Mouse (Mus musculus): ENCODE results near the gene Cyp2c40.
"Not testable (repeated sequence)": the region's sequence is repeated elsewhere in the genome, so short reads cannot be mapped to it uniquely, and the experiment has no call there.

The Cyp2c40 gene

GRCm38 (mm10) chr19:39812714-39813113 lies at the start of gene Cyp2c40:
Gene Cyp2c40, minus strand, starts transcription at chr19:39812814.
- DNase-seq: not testable (repeated sequence)

GRCm38 (mm10) chr19:39820931-39821330 lies 8.3 kb upstream of the Cyp2c40 start:
- peak in 1 of 2 experiments; percentile 69 for DNase-seq

GRCm38 (mm10) chr19:39816400-39816799 lies 3.8 kb upstream of the Cyp2c40 start:
- DNase-seq: not testable (repeated sequence)

- not testable (repeated sequence) for DNase-seq
Measured at GRCm38 (mm10) chr19:39815991-39816390, 3.4 kb upstream of the Cyp2c40 start.

- DNase-seq: peak; percentile 1 to 59
Measured at GRCm38 (mm10) chr19:39785458-39785857, 27.2 kb downstream of the Cyp2c40 start.

GRCm38 (mm10) chr19:39745357-39745756 lies 67.3 kb downstream of the Cyp2c40 start:
- no peak for DNase-seq

- DNase-seq: not testable (repeated sequence)
Measured at GRCm38 (mm10) chr19:39744361-39744760, 68.3 kb downstream of the Cyp2c40 start.

GRCm38 (mm10) chr19:39740920-39741319 lies 71.7 kb downstream of the Cyp2c40 start, which contains the start of gene Cyp2c68:
Gene Cyp2c68, minus strand, starts transcription at chr19:39741054.
- no peak for DNase-seq
